In the genomic region with DNA sequence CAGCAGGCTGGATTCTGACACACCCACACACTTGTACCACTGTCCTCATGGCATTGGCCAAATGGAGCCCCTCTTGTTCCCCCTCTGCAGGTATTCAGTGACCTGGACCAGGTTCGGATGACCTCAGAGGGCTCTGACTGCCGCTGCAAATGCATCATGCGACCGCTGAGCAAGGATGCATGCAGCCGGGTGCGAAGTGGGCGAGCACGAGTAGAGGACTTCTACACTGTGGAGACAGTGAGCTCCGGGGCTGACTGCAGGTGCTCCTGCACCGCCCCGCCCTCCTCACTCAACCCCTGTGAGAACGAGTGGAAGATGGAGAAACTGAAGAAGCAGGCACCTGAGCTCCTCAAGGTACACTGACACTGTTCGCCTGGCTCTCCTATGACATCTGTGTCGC, we compare ENCODE assay signal across 20 mouse cellular contexts. TPM values are rescaled to one million over a fixed set of nuclear protein-coding genes. Genes with fewer than 3 reads are reported as not detected.
"Had no signal": no experiment of that assay in that cellular context is flagged by ENCODE, and none has a peak within 500 bp of the region (broad histone marks: within the 10 kb centered on the region; RNA-seq: fewer than 3 reads in every experiment).

No protein-coding gene starts in this region.

- H3K4me2 ChIP-seq: liver, embryonic 15.5 days; lung, embryonic 14.5 days; midbrain, embryonic 12.5 days; neural tube, embryonic 13.5 days; neural tube, embryonic 15.5 days had no signal

- ATAC-seq: midbrain, embryonic 16.5 days had no signal

- H3K36me3 ChIP-seq: liver, embryonic 15.5 days; midbrain, embryonic 10.5 days; midbrain, embryonic 12.5 days; neural tube, embryonic 13.5 days; neural tube, embryonic 15.5 days had no signal

- H3K27ac ChIP-seq: liver, embryonic 15.5 days; midbrain, embryonic 10.5 days; midbrain, embryonic 12.5 days; neural tube, embryonic 13.5 days; neural tube, embryonic 15.5 days had no signal

- H3K9me3 ChIP-seq: liver, embryonic 15.5 days; midbrain, embryonic 10.5 days; midbrain, embryonic 12.5 days; neural tube, embryonic 13.5 days; neural tube, embryonic 15.5 days had no signal

- H3K4me3 ChIP-seq: liver, embryonic 15.5 days; midbrain, embryonic 10.5 days; midbrain, embryonic 12.5 days; myocyte; neural tube, embryonic 13.5 days; neural tube, embryonic 15.5 days had no signal

- H3K4me1 ChIP-seq: midbrain, embryonic 12.5 days; neural tube, embryonic 13.5 days; neural tube, embryonic 15.5 days had no signal

- H3K27me3 ChIP-seq: liver, embryonic 15.5 days; midbrain, embryonic 12.5 days; neural tube, embryonic 13.5 days; neural tube, embryonic 15.5 days had no signal

- DNase-seq: lung, embryonic 14.5 days; lung, postnatal 10 days; lung, postnatal 4 days; midbrain, embryonic 14.5 days; retina, postnatal 1 day; right cerebral cortex, adult 18-20 months; right cerebral cortex, postnatal 25 days; right cerebral cortex, postnatal 4 days; spleen, adult 18-20 months; thymus, adult 2 months; thymus, postnatal 25 days; thymus, postnatal 4 days had no signal

- H3K9ac ChIP-seq: liver, embryonic 15.5 days; lung, embryonic 14.5 days; midbrain, embryonic 12.5 days; neural tube, embryonic 13.5 days; neural tube, embryonic 15.5 days had no signal

RNA-seq across cellular contexts. Expression of gene Olfml2a, which starts 9.6 kb away (rescaled TPM):
- total RNA-seq: megakaryocyte-erythroid progenitor cell, adult 5-6 weeks had no signal
